Mouse (Mus musculus) liver (tissue): Measurements from ENCODE around the gene Gpc3.

ENCODE experiments used
- DNase-seq: peaks from one replicate; pipeline ENCODE4 v3.0.0-alpha.2; 2020; ENCODE audit warnings: mixed read lengths

Gpc3 gene

DNA sequence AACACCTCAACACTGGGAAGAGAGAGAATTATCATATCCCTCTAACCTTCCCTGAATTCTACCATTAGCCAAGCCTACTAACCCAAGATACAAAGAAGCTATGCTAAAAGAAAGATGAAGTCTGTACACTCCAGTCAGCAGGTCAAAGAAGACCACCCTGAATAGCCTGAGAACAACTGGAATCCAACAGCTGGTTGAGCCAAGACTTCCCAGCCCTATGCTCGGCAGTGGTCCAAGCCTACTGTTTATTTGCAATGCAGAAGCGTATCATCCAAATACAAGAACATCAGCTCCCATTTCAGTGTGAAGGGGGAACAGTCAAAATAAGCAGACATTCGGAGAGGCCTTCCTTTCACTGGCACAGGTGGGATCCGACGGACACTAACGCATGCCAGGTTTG lies 56.3 kb downstream of the Gpc3 start:
- no peak for DNase-seq

- DNase-seq: no peak
Measured at GRCm38 (mm10) chrX:52551296-52551695, 62.5 kb downstream of the Gpc3 start.

DNA sequence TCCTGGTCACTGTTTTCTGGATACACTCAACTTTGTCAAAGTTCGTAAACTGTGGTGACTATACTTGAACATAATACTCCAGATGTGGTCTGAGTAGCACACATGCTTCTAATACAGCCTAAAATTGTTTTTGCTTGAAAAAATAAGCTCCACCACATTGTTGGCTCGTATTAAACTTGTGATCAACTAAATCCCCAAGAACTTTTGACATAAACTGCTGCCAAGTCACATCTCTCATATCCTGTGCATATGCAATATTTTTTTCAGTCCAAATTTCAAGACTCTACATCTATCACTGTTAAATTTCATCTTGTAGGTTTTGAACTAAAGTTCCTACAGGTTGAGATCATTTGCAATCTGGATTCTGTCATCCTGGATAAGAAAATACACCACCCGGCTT lies 69.1 kb downstream of the Gpc3 start:
- DNase-seq: no peak

- DNase-seq: no peak
Measured at GRCm38 (mm10) chrX:52537282-52537681, 76.5 kb downstream of the Gpc3 start.

- no peak for DNase-seq
Measured at GRCm38 (mm10) chrX:52533766-52534165, 80.0 kb downstream of the Gpc3 start.

DNA sequence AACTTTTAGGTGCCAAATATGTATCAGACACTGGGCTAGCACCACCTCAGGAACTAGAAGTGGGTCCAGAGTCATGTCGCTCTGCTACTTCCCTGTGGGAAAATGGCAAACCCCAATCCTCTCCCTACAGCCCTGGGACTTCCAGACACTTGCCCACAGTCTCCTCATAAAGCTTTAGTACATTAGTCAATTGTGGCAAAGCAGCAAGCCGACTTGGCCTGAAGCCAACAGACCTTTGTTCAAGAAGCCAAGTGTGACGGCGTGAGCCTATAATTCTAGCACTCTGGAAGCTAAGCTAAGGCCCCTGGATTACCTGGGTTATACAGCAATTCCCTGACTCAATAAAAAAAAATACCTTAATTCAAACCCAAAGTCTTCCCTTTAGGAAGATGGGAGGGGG lies 80.7 kb downstream of the Gpc3 start:
- no peak for DNase-seq

- DNase-seq: no peak
Measured at GRCm38 (mm10) chrX:52532124-52532523, 81.6 kb downstream of the Gpc3 start.

- DNase-seq: no peak
Measured at GRCm38 (mm10) chrX:52526086-52526485, 87.7 kb downstream of the Gpc3 start.

DNA sequence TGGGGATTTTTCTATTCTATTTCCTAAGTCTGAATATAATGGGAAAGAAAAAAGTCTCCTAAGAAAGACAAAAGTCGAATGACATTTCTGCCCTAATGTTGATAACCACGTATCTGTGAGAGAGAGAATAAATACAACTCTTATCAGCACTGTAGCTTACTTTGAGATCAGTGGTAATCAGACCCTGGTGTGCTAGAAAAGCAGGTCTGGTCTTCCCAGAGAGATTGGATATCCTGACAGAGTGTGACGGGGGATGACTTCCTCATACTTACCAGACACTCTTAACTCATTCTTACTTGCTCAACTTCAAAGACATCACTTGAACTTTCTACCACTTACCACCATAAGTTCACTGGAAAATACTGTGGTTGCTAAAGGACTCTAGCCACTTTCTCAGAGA lies 88.6 kb downstream of the Gpc3 start:
- no peak for DNase-seq

DNA sequence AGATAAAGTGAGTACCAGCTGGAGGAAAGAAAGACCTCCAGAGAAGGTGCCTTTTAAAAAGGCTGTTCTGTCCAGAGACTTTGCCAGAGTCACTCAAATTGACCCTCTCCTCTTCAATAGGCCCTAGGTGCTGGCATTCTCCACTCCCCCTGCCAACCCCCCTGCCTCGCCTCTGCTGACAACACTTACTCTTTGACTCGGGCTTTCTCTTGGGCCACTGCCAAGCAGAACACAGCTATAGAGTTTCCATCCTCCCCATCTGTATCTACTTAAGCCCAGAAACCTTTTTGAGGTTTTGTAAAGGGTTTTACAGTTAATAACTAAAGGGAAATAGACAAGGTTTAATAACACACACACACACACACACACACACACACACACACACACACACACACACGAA lies 99.2 kb downstream of the Gpc3 start:
- peak; percentile 7 for DNase-seq

GRCm38 (mm10) chrX:52511151-52511550 lies 102.6 kb downstream of the Gpc3 start:
- no peak for DNase-seq

- no peak for DNase-seq
Measured at GRCm38 (mm10) chrX:52503857-52504256, 109.9 kb downstream of the Gpc3 start.

- no peak for DNase-seq
Measured at GRCm38 (mm10) chrX:52489461-52489860, 124.3 kb downstream of the Gpc3 start.

GRCm38 (mm10) chrX:52455074-52455588 lies 158.6 kb downstream of the Gpc3 start:
- DNase-seq: no peak

- peak; percentile 46 for DNase-seq
Measured at GRCm38 (mm10) chrX:52453445-52454182, 160.1 kb downstream of the Gpc3 start.

- DNase-seq: no peak
Measured at GRCm38 (mm10) chrX:52449177-52449576, 164.6 kb downstream of the Gpc3 start.

DNA sequence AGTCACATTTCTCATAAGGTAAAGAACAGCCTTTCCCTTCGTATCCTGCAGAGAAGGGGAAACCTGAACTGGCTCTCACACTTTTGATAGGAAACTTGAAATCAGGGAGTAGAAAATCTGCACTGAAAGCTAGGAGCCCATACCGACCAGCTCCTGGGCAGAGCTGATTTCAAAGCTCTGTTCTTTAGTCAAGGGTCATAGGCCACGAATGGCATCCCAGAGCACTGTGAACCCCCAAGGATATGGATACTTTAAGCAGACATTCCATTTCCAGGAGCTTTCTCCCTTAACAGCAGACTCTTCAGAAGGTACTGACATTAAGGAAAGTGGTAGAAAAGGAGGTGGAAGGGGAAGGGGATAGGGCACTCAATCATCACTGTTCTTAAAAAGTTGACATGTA lies 165.3 kb downstream of the Gpc3 start:
- DNase-seq: no peak

GRCm38 (mm10) chrX:52446530-52446929 lies 167.2 kb downstream of the Gpc3 start:
- DNase-seq: no peak

DNA sequence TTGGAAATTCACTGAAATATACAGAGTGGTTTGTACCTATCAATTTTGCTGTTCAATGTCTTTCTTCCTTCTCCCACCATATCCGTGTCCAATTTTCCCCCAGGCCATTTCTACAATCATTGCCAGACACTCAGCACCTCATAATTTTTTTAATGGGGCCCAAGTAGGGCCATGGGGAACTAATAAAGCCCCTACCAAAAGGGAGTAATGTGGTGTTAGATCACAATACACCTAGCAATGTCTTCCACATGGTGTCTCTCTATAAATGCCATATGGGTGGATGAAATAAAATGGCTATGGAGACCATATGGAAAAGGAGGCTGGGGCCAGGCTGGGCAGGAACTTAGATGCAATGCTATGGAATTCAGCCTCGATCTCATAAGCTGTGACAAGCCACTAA lies 168.8 kb downstream of the Gpc3 start:
- no peak for DNase-seq

DNA sequence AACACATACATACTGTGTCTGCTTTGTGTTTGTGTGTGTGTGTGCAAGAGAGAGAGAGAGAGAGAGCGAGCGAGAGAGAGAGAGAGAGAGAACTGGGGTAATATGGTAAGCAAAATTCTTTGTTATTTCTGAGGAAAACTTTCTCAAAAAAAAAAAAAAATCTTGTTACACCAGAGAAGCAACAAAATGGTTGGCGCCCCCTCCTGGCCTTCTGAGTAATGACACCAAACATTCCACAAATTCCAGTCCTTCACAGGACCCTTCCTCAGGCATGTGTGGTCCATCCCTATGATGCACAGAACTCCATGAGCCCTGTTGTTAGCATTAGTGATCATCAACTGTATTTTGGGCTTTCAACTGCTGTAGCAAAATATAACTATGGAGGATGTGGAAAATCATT lies 172.0 kb downstream of the Gpc3 start:
- no peak for DNase-seq

DNA sequence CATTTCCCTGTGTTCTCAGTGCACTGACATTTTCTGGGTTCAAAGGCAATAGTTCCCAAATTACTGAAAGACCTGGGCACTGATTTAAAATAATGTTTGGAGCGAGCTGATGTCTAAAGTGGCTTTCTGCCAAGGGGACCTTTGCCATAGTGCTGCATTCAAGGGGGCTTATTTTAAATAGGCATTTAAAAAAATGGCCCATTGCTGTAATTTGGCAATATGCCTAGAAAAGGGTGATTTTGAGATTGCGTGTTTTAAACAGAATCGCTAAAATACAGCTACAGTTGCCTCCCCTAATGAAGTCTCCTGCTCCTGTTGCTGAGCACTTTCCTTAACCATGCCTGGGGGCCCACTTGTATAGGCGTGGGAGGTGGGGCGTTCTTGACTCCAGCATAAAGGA lies 174.3 kb downstream of the Gpc3 start:
- no peak for DNase-seq

GRCm38 (mm10) chrX:52425605-52426004 lies 188.1 kb downstream of the Gpc3 start:
- no peak for DNase-seq

- no peak for DNase-seq
Measured at GRCm38 (mm10) chrX:52419850-52420249, 193.9 kb downstream of the Gpc3 start.

DNA sequence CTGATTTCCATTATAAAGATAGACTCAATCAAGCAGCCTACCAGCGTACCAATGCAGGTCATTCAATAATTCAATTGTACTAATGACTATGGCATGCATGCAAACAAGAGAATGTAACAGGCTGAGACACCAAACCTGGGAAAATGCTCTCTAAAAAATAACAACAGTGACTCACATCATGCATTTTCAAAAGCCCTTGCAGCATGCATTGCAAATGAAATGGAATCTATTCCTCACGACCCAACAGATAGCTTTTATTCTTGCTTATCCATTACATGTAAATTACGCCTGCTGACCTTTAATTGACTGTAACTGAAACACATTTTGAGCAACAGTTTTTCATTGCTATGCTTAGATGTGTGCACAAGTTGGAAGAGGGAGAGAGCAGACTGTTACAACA lies 200.8 kb downstream of the Gpc3 start:
- DNase-seq: no peak

GRCm38 (mm10) chrX:52401188-52401587 lies 212.6 kb downstream of the Gpc3 start:
- no peak for DNase-seq
